Mouse (Mus musculus) thymus, adult 2 months (tissue): ENCODE measurements around the gene Rpl5.

Experiments used
- CTCF ChIP-seq: fragments of 200-500 bp; IDR thresholded peaks from 2 replicates; pipeline ENCODE4 v1.5.1; 2012; ENCODE audit warnings: mild to moderate bottlenecking, control low read depth, low read length, moderate library complexity, borderline replicate concordance; ENCODE audit not compliant: control insufficient read depth, poor library complexity, insufficient read depth; ENCODE audit errors: extremely low read depth
- POLR2A ChIP-seq: fragments of 200-500 bp; IDR thresholded peaks from 2 replicates; pipeline ENCODE4 v1.6.1; 2012; ENCODE audit warnings: mild to moderate bottlenecking, low read length, control low read depth, moderate library complexity; ENCODE audit not compliant: control insufficient read depth, poor library complexity, insufficient read depth; ENCODE audit errors: extremely low read depth

- no peak for TF ChIP-seq CTCF
- TF ChIP-seq POLR2A, result no peak
Measured at GRCm38 (mm10) chr5:107936625-107937389, 36.5 kb downstream of the Rpl5 start.
